Mouse (Mus musculus): ENCODE measurements around the gene Sec22c. TPM values are rescaled to one million over a fixed set of nuclear protein-coding genes. Genes with fewer than 3 reads are reported as not detected.

Gene Sec22c
- total RNA-seq, 2 experiments from 2014 or later = 5.4 to 5.8 TPM

DNA sequence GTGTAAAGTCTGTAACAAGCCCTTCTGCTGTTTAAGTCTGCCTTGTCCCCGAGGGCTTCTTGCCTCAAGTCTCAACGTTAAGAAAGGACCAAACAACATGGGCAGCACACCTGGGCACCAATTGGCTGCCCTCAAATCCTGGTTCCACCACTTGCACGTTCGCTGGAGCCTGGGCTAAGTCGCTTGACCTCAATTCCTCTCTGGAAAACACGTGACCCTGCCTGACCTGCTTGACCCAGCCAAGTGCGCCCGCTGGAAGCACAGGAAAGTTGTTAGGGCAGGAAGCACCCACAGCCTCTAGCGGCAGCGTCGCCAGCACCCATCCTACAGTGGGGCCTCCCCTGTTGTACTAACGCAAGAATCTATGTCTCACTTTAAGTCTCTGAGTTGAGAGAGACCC lies 10.6 kb downstream of the Sec22c start:
- DNase-seq = no peak

DNA sequence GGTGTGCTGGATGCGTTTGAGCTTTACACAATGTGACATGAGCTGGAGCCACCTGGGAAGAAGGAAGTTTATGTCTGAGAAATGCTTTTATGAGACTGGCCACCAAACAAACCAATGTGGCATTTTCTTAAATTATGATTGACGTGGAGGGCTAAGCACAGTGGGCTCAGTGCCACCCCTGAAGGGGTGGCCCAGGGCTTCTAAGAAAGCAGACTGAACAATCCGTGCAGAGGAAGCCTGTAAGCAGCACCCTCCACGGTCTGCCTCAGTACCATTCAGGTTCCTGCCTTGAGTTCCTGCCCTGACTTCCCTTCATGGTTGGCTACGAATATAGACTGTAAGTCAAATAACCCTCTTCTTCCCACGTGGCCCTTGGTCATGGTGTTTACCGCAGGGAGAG lies 14.6 kb downstream of the Sec22c start:
- DNase-seq = no peak

DNA sequence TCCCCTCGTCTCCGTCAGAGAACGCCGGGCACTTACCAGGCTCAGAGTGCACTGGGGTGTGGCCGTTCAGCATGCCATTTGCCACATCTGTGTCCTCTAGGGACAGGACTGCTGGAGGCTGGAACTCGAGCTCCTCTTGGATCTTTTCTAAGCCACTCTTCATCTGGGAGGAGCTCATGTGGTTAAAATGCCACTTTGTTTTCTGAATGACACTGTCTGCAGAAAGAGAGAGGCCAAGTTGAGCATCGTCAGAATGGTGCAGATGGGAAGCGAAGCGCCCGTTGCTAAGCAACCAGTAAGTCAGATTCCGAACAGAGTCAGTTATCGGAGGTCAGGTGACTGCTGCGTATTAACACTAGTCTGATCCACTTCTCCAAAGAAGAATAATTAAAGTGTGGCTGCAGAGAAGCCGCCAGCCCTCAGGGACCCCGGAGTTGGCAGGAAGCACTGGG lies 15.1 kb downstream of the Sec22c start:
- no peak for DNase-seq

DNA sequence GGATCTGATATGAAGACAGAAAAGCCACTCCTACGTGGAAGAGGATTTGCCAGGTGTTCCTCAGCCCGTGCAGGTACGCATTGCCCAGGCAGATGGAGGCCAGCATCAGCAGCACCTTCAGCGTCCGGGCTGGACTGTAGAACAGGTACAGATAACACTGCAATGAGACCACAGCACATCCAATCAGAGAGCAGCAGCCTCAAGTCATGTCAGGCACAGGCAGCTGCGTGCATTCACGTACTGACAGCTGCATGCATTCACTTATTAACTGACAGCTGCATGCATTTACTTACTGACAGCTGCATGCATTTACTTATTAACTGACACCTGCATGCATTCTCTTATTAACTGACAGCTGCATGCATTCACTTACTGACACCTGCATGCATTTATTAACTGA lies 20.6 kb downstream of the Sec22c start:
- no peak for DNase-seq

DNA sequence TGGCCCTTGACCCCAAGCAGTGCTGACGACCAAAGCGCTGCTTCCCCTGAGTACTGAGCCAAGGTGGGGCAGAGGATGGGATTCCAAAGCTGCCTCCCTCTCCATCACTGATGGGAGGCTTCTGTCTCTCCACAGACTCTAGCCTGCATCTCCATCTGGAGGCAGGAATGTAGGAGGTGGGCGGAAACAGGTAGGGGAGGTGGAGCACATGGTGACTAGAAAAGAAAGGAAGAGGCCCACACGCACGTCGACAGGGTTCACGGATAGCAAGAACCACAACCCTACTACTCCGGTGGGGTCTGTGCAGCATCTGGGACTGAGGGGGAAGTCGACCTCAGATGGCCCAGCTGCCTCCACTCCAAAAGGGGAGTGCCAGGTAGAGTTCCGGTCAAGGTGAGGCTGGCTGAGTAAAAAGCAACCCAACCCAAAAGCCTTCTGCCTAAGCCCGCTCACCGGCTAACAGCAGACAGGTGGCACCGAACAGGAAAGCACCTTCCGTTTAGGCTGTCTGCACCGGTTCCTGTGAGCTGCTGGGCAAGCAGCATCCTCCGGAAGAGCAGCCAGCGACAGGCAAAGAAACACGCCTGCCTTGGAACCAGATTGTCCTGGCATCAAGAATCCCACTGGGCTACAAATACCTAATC lies 23.1 kb downstream of the Sec22c start:
- DNase-seq = no peak

DNA sequence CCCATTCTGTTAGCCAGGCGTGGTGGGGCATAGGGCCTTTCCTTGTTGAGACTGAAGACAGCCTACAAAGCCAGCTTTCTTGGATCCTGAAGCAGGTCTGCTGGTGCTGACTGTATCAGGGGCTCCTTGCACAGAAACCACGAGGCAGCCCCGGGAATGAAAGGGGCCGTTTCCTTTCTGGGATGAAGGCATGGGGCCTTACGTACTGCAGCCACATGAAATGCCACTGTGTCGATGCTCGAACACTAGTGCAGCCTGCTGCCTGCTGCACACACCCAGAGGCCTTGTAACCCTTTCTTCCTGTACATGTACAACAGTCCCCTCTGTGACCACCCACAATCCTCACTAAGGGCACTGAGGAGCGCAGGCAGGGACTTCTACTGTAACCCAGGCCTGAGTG lies 24.1 kb downstream of the Sec22c start:
- no peak for DNase-seq

DNA sequence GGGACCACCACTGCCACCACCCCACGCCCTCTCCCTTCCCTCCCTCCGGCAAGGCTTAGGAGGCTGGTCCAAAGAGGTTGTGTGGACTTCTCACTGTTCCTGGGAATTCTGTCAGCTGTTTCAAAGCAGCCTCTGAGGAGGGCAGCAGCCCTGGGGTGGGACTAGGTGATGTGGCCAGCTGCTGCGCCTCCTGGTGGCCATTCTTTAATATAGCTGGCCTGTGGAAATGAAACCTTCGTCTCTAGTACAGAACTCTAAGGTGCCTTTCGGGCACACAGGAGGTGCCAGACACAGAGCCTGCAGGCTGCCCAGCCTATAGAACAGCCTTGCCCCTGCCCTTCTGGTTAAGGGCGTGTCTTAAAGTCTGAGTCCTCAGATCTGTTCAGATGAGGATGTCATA lies 25.7 kb downstream of the Sec22c start:
- peak; percentile 63 for DNase-seq

DNA sequence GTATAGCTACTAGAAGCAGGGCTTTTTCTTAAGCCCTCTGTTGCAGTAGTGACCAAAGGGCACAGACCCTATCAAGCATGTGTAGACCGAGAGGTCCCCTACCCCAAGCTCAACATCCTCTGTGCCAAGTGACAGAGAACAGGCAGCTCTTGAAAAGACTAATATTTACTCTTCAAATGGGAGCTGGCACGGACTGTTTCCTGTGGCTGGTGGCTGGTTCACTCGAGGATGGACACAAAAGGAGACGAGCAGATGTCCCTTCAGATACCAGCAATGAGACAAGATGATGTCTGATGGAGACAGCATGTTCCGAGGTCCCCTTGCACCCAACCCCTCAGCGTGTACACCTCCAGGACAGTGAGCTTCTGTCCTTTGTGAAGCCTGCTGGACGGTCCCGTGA lies 27.8 kb downstream of the Sec22c start:
- DNase-seq = no peak

DNA sequence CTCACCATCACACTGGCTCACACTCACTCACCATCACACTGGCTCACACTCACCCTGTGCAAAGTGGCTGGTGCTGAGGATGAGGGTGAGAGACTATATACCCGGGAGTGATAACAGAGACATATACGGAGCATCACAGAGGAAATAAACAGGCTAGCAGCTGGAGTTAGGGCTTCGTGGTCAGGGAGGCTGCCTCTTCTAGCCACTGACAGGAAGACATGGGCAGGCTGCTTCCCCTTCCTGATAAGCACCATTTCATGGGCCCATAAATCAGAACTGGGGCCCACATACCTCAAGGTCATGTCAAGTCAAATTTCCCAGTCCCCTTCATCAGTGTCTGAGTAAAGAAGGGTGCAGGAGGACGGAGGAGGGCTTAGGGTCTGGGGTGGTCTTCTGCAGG lies 28.2 kb downstream of the Sec22c start:
- no peak for DNase-seq

DNA sequence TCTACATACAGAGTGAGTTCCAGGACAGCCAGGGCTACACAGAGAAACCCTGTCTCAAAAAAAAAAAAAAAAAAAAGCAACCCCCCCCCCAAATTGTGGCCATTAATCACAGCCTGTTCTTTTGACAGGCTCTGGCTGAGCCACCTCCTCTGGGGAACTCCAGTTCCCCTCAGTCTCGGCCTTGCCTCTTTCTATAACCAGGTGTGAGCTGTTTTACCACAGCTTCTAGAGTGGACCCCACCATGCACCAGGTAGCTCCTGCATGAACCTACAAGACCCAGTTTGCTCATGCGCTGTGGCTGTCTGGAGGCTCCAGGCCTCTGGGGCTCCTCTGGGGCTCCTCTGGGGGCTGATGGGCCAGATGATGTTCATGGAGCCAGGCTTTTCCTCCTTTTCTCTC lies 29.7 kb downstream of the Sec22c start:
- DNase-seq = no peak

DNA sequence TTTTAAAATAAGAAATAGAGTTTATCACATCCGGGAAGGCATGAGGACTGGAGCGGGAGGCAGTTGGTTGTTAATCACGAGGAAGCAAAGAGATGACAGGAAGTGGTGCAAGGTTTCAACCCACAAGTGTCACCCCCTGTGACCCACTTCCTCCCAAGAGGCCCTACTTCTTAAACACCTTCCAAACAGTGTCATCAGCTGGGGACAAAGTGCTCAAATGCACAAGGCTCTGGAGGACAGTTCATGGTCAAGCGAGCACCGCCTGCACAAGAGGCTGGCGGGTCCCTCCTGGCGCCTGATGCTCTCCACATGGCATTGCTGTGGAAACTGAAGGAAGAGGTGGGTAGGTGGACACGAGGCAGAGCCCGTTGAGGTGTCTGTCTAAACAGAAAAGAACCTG lies 30.3 kb downstream of the Sec22c start:
- no peak for DNase-seq

DNA sequence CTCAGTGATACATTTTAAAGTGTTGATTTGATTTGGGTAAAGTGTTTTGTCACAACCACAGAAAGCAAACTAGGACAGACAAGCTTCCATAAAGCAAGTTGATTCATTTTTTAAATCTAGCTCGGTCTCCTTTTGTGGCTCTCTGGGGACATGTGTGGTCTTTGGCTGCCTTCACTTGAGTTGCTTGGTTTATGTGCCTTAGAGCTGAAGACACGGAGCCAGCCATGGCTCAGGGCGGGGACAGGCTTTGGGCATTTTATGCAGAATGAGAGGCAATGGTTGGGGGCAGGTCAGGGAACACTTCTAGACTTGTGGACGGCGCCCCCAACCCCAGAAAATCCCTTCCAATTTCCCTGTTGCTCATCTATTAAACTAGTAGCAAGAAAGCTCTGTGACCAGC lies 31.6 kb downstream of the Sec22c start:
- no peak for DNase-seq

DNA sequence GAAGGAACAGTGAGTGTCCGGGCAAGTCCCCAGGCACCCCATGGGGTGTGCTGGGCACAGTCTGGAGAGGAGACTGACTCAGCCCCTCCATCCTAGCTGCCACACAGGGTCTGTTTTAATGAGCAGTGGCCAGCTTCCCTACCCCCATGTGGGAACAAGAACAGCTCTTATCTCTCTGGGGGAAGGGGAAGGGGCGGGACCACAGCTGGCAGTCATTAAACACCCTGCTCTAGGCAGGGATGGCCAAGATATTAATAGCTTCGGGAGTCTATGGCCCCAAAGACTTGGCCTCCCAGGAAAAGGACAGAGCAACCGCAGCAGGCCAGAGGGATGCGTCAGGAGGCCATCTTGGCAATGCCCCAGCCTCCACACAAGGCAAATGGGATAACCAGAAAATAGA lies 33.0 kb downstream of the Sec22c start:
- no peak for DNase-seq

DNA sequence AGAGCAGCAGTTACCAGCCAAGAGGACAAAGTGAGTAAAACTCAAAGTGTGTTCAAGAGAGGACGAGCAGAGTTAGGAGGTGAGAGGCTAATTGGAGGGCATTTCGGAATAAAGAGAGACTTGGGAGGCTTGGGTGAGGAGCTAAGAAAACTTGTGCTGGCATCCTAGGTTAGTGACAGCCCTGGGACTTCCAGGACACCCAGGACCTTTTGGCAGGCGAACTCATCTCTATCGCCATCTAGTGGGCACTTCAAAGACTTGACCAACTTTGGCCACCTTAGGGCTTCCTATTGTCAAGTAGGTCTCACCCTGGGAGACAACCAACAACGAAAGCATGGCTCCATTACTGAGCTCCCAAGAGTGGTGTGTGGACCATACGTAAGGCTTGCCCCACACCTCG lies 34.0 kb downstream of the Sec22c start:
- DNase-seq = peak; percentile 56

DNA sequence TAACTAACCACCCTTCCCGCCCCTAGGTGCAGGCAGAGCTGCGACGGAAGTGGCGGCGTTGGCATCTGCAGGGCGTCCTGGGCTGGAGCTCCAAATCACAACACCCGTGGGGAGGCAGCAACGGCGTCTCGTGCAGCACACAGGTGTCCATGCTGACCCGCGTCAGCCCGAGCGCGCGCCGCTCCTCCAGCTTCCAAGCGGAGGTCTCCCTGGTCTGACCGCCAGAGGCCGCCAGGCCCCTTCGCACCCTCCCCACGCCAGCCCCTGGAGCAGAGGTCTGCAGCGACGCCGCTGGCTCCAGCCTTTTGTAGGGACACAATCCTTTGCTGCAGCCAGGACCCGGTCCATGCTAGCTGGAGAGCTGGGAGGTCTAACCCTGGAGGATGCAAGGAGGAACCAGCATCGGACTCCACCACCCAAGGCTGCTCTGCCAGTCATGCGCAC lies 35.9 kb downstream of the Sec22c start:
- DNase-seq = peak; percentile 77

DNA sequence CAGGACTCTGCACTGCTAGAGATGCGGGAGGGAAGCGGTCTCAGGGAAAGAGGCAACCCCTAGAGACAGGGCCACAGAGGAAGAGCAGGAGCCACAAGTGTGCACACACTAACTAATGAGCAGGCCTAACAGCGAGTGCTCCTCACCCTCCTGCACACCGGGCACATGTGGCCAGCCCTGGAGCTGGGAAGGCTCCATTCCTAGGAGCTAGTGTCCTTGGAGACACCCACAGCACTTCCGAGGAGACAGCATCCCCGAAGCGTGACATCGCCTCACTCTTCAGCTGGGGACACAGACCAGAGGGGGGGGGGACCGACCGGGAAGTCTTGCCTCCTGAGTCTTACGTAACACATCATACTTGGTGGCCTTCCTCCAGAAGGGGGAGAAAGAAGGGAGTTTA lies 37.5 kb downstream of the Sec22c start:
- DNase-seq = no peak

DNA sequence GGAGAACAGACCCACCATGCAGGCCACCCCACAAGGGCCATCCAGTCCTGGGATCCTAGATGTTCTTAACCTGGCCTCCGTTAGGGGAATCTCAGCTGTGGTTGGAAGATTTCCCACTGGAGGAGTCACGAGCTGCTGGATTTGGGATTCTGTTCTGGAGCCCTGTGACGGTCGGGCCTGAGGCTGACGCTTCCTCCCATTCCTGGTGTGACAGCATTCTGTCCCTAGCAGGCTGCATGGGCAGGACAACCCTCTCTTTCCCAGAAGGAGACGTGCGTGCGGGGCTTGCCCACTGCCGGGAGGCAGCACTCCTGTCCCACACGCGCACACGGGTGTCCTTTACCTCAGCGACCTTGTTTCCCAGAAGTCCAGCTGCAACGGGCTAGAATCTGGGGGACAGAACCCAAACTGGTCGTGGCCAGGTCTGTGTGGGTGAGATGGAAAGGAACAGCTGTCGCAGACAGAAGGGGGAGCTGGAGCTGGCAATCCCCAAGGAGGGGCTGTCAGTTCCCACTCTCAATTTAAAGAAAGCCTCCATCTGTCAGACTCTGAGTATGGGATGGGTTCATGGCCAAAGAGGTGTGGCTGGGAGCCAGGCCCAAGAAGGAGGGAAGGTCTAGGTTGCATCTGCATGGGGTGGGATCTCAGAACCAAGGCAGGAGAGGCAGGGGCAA lies 38.2 kb downstream of the Sec22c start:
- DNase-seq = no peak

DNA sequence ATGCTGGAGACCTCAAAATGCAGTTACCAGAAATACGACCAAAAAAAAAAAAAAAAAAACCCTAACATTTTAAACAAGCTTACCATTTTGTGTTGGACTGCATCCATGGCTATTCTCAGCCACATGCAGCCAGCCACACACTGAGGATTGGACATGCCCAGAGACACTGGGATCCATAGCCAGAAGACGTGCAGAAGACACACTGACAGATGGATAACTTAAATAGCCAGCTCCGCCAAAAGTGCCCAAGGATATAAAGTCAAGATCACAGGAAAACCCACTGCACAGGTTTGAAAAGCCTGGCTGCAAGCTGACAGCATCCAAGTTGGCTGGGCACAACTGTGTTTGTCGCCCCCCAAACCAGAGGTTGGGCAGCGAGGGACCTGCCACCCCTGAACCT lies 41.2 kb downstream of the Sec22c start:
- DNase-seq = no peak

DNA sequence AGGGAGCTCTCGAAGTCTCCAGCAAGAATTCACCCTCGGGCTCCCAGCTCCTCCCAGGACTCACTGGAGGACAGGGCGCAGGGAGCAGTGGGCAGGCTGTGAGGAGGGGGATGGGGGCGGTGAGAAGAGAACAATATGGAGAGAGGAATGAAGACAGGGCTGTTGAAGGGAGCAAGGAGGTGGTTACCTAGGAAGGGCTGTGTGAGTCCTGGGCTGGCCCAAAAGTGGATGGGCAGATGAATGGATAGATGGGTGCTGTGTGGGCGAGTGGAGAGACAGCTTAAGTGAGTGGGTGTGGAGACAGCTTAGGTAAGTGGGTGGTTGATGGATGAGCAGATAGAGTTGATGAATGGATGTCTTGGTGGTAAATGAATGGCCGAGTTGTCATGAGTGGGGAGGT lies 41.8 kb downstream of the Sec22c start:
- DNase-seq = no peak

DNA sequence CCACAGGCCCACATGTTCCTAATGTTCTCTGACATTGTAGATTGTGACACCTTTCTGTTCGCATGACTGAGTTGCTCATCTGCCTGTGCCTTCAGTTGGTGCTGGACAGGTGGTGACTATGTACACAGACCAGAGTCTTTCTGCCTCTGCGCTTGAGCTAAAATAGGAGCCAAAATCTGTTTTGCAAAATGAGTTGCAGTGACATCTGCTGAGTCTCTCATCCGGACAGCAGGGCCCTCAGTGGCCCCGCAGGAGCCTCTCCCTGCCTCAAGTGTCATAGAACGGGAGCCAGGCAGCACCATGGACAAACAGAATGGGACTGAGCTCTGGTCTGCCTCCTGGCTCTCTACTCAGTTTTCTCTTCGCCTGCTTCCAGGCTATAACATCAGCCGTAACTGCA lies 45.5 kb downstream of the Sec22c start:
- DNase-seq = no peak

DNA sequence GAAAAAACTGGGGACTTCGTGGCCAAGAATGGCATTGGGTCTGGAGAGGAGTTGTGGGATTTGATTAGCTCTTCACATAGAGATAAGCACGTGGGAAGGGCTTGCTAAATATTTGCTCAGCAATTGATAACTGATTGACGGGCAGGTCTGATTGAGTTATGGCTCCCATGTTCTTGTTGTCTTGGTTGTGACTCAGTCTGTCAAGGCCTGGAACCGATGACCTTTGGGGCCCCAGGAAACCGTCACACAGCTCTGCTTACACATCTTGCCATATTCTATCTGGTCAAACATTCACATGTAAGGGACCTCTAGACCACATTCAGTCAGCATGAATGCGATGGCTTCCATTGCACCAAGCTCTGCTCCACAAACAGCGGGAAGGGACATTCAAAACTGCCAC lies 47.0 kb downstream of the Sec22c start:
- no peak for DNase-seq

DNA sequence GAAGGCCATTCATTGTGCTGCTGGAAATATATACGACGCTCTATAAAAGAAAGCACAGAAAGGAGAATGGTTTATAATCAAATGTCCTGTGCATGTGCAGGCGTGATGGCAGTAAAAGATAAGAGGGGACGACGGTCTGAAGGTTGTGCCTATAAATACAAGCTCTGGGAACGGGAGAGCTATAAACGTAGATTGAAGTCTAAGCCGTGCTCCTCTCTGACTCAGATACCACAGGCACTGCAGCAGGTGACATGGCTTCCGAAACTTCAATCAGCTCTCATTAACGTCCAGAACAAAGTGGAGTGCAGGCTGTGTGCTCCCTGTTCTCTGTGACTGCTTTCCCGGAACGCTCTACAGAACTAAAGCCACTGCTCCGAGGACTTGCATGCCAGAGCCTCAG lies 48.1 kb downstream of the Sec22c start:
- no peak for DNase-seq

DNA sequence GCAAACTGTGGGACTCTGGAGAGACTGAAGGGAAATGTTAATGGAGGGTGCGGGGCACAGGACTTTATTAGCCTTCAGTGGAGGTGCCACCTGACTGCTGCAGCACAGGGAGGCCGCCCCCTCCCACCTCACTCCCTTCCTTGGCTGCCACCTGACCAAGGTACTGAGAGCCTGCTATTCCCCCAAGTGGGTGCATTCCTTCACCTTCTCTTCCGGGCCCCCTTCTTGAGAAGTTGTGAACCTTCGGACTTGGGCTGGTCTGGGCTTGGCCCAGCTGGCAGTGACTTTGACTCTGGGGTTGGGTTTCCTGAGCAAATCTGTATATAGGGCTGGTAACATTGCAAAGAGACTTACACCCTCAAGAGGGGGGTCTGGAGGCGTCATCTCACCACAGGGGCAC lies 49.0 kb downstream of the Sec22c start:
- DNase-seq = no peak

DNA sequence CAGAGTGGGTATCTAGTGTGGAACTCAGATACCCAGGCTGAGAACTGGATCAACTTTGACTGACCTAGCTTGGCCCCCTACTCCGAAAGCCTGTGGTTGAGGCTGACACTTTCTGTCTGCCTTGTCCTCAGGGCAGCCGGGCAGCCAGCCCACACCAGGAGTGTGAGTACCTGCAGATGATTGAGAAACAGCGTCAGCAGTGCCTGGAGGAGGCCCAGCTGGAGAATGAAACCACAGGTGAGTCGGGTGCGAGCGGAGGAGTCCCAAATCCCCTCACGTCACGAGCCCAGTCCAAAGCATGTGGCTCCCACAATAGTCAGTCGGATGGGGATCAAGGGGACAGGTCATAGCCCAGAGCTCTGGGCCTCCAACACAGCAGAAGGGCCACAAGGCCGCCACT lies 51.6 kb downstream of the Sec22c start:
- DNase-seq = no peak

All from adrenal gland, postnatal 10 days (tissue).